Mouse (Mus musculus): ENCODE results near the gene Il17c. TPM values are rescaled to one million over a fixed set of nuclear protein-coding genes. Genes with fewer than 3 reads are reported as not detected.

Il17c gene
- total and polyA plus RNA-seq, 2 experiments from 2014 or later = 0.21 to 0.52 TPM

- Histone ChIP-seq H3K27ac (no peak overlapping the region), H3K4me2 (ENCODE audit: low read depth, low read length) (no peak overlapping the region), H3K4me1 (ENCODE audit: insufficient read depth, low read length) (no peaks in the 10 kb centered on the region), H3K27me3 (ENCODE audit: insufficient read depth, low read length) (peaks cover 2% of the 10 kb centered on the region; the same call in 1 of the 2 replicates), H3K9me3 (ENCODE audit: low read length) (no peaks in the 10 kb centered on the region), H3K4me3 (ENCODE audit: low read length) (no peak overlapping the region), H3K36me3 (ENCODE audit: insufficient read depth, low read length) (no peaks in the 10 kb centered on the region), H3K9ac (replicated peaks; ENCODE audit: low read length) (no peak overlapping the region)
- ATAC-seq = no peak
- no peak for DNase-seq (ENCODE audit: low spot score)
- no peak for TF ChIP-seq CTCF (IDR thresholded peaks at IDR 0.05; ENCODE audit: low read depth)
- 87% methylated on average over 6 of the region's 6 CpGs for WGBS
Observed at GRCm38 (mm10) chr8:122454409-122454808, 32.6 kb downstream of the Il17c start.

- H3K9ac ChIP-seq (replicated peaks; ENCODE audit: low read length) = no peak overlapping the region
- DNase-seq (ENCODE audit: low spot score) (no peak), ATAC-seq (no peak)
- H3K4me2 ChIP-seq (ENCODE audit: low read depth, low read length) = no peak overlapping the region
- no peak for TF ChIP-seq CTCF (IDR thresholded peaks at IDR 0.05; ENCODE audit: low read depth)
- H3K27ac ChIP-seq = no peak overlapping the region
- no peaks in the 10 kb centered on the region for H3K9me3 ChIP-seq (ENCODE audit: low read length)
- H3K27me3 ChIP-seq (ENCODE audit: insufficient read depth, low read length) = peaks cover 7% of the 10 kb centered on the region
- no peaks in the 10 kb centered on the region for H3K36me3 ChIP-seq (ENCODE audit: insufficient read depth, low read length)
- no peak overlapping the region for H3K4me3 ChIP-seq (ENCODE audit: low read length)
- 80% methylated on average over 11 of the region's 11 CpGs for WGBS
- no peaks in the 10 kb centered on the region for H3K4me1 ChIP-seq (ENCODE audit: insufficient read depth, low read length)
Observed at GRCm38 (mm10) chr8:122457171-122457570, 35.4 kb downstream of the Il17c start.

GRCm38 (mm10) chr8:122459218-122459900 is 37.5 kb downstream of the Il17c start:
- no peak for DNase-seq (ENCODE audit: low spot score)
- H3K4me3 ChIP-seq (ENCODE audit: low read length) = no peak overlapping the region
- no peak for ATAC-seq

GRCm38 (mm10) chr8:122459990-122460389 is 38.2 kb downstream of the Il17c start:
- no peak overlapping the region for H3K27ac ChIP-seq
- H3K27me3 ChIP-seq (ENCODE audit: insufficient read depth, low read length) = peaks cover 7% of the 10 kb centered on the region
- H3K9me3 ChIP-seq (ENCODE audit: low read length) = no peaks in the 10 kb centered on the region
- no peaks in the 10 kb centered on the region for H3K4me1 ChIP-seq (ENCODE audit: insufficient read depth, low read length)
- H3K4me2 ChIP-seq (ENCODE audit: low read depth, low read length) = peak overlapping the region; percentile 61
- H3K4me3 ChIP-seq (ENCODE audit: low read length) = peak overlapping the region; percentile 34; the same call in 1 of the 2 replicates
- DNase-seq (ENCODE audit: low spot score) (no peak), ATAC-seq (no peak)
- no peak overlapping the region for H3K9ac ChIP-seq (replicated peaks; ENCODE audit: low read length)
- WGBS = 27% methylated on average over 7 of the region's 7 CpGs
- no peaks in the 10 kb centered on the region for H3K36me3 ChIP-seq (ENCODE audit: insufficient read depth, low read length)
- no peak for TF ChIP-seq CTCF (IDR thresholded peaks at IDR 0.05; ENCODE audit: low read depth)

More at GRCm38 (mm10) chr8:122459218-122459900, 37.5 kb downstream of the Il17c start:
- H3K27ac ChIP-seq = no peak overlapping the region
- H3K4me1 ChIP-seq (ENCODE audit: insufficient read depth, low read length) = no peaks in the 10 kb centered on the region
- H3K4me2 ChIP-seq (ENCODE audit: low read depth, low read length) = no peak overlapping the region
- no peak overlapping the region for H3K9ac ChIP-seq (replicated peaks; ENCODE audit: low read length)
- WGBS = 43% methylated on average over 5 of the region's 6 CpGs
- peaks cover 7% of the 10 kb centered on the region for H3K27me3 ChIP-seq (ENCODE audit: insufficient read depth, low read length)
- no peaks in the 10 kb centered on the region for H3K36me3 ChIP-seq (ENCODE audit: insufficient read depth, low read length)
- peak; percentile 58 for TF ChIP-seq CTCF (IDR thresholded peaks at IDR 0.05; ENCODE audit: low read depth)
- no peaks in the 10 kb centered on the region for H3K9me3 ChIP-seq (ENCODE audit: low read length)

GRCm38 (mm10) chr8:122460524-122461472 is 39.0 kb downstream of the Il17c start, which contains the start of gene Snai3:
Snai3 (minus strand) TSS chr8:122460733.
- Histone ChIP-seq H3K36me3 (ENCODE audit: insufficient read depth, low read length) (0 out of 2 replicates have a peak, but pooled peaks cover 6% of the 10 kb centered on the region), H3K4me1 (ENCODE audit: insufficient read depth, low read length) (no peaks in the 10 kb centered on the region), H3K4me2 (ENCODE audit: low read depth, low read length) (peak within 1 kb of the TSS; percentile 61), H3K9me3 (ENCODE audit: low read length) (no peaks in the 10 kb centered on the region), H3K27me3 (ENCODE audit: insufficient read depth, low read length) (peaks cover 7% of the 10 kb centered on the region), H3K4me3 (ENCODE audit: low read length) (peak within 1 kb of the TSS; percentile 34), H3K9ac (replicated peaks; ENCODE audit: low read length) (0 out of 2 replicates have a peak within 1 kb of the TSS, but pooled peaks have one; percentile 21), H3K27ac (no peak within 1 kb of the TSS)
- 3% methylated on average over 55 of the region's 56 CpGs for WGBS
- DNase-seq (ENCODE audit: low spot score) (peak; percentile 26), ATAC-seq (peak; percentile 71)
- TF ChIP-seq CTCF (IDR thresholded peaks at IDR 0.05; ENCODE audit: low read depth) = no peak

- WGBS = 55% methylated on average over 11 of the region's 11 CpGs
- Histone ChIP-seq H3K27ac (no peak overlapping the region), H3K36me3 (ENCODE audit: insufficient read depth, low read length) (peaks cover 14% of the 10 kb centered on the region; the same call in 1 of the 2 replicates), H3K4me3 (ENCODE audit: low read length) (no peak overlapping the region), H3K4me1 (ENCODE audit: insufficient read depth, low read length) (no peaks in the 10 kb centered on the region), H3K4me2 (ENCODE audit: low read depth, low read length) (no peak overlapping the region), H3K9me3 (ENCODE audit: low read length) (no peaks in the 10 kb centered on the region), H3K27me3 (ENCODE audit: insufficient read depth, low read length) (peaks cover 7% of the 10 kb centered on the region), H3K9ac (replicated peaks; ENCODE audit: low read length) (no peak overlapping the region)
- ATAC-seq = no peak
- no peak for DNase-seq (ENCODE audit: low spot score)
- no peak for TF ChIP-seq CTCF (IDR thresholded peaks at IDR 0.05; ENCODE audit: low read depth)
Observed at GRCm38 (mm10) chr8:122461473-122462148, 39.8 kb downstream of the Il17c start.

Measured in hindbrain, postnatal 0 days (tissue).